Mouse (Mus musculus): ENCODE measurements around the gene Tlx2. TPM values are rescaled to one million over a fixed set of nuclear protein-coding genes. Genes with fewer than 3 reads are reported as not detected.
A peak's percentile ranks its signal among the peaks of the same experiment; 100 is the strongest.

Tlx2 gene
- polyA plus RNA-seq, 1 experiment from 2014 or later: not detected

- Histone ChIP-seq H3K4me2 (peak overlapping the region; percentile 31), H3K36me3 (replicated peaks) (no peaks in the 10 kb centered on the region), H3K27ac (no peak overlapping the region), H3K4me3 (replicated peaks) (peak overlapping the region; percentile 31), H3K9me3 (no peaks in the 10 kb centered on the region), H3K9ac (no peak overlapping the region), H3K27me3 (peaks cover 100% of the 10 kb centered on the region), H3K4me1 (peaks cover 26% of the 10 kb centered on the region)
- under 1% methylated on average over 77 of the region's 81 CpGs for WGBS
- no peak for ATAC-seq (ENCODE audit: low FRiP score)
Observed at GRCm38 (mm10) chr6:83068706-83069487, 1.2 kb downstream of the Tlx2 start.

- no peak for ATAC-seq (ENCODE audit: low FRiP score)
- no peaks in the 10 kb centered on the region for H3K9me3 ChIP-seq
- no peak overlapping the region for H3K27ac ChIP-seq
- 0 out of 2 replicates have a peak overlapping the region, but pooled peaks have one; percentile 19 for H3K4me3 ChIP-seq (replicated peaks)
- H3K9ac ChIP-seq: no peak overlapping the region
- H3K36me3 ChIP-seq (replicated peaks): no peaks in the 10 kb centered on the region
- no peak overlapping the region for H3K4me2 ChIP-seq
- peaks cover 26% of the 10 kb centered on the region for H3K4me1 ChIP-seq
- WGBS: 2% methylated on average over 8 of the region's 8 CpGs
- peaks cover 100% of the 10 kb centered on the region for H3K27me3 ChIP-seq
Observed at GRCm38 (mm10) chr6:83068221-83068620, 1.9 kb downstream of the Tlx2 start.

- no peak overlapping the region for H3K9ac ChIP-seq
- WGBS: 19% methylated on average over 6 of the region's 6 CpGs
- H3K4me2 ChIP-seq: no peak overlapping the region
- no peaks in the 10 kb centered on the region for H3K9me3 ChIP-seq
- no peak overlapping the region for H3K27ac ChIP-seq
- H3K36me3 ChIP-seq (replicated peaks): no peaks in the 10 kb centered on the region
- peaks cover 100% of the 10 kb centered on the region for H3K27me3 ChIP-seq
- H3K4me1 ChIP-seq: peaks cover 24% of the 10 kb centered on the region
- no peak overlapping the region for H3K4me3 ChIP-seq (replicated peaks)
- no peak for ATAC-seq (ENCODE audit: low FRiP score)
Observed at GRCm38 (mm10) chr6:83066441-83066840, 3.7 kb downstream of the Tlx2 start.

- ATAC-seq (ENCODE audit: low FRiP score): no peak
- Histone ChIP-seq H3K9me3 (no peaks in the 10 kb centered on the region), H3K9ac (no peak overlapping the region), H3K27me3 (peaks cover 100% of the 10 kb centered on the region), H3K4me2 (no peak overlapping the region), H3K27ac (no peak overlapping the region), H3K4me1 (peaks cover 20% of the 10 kb centered on the region), H3K4me3 (replicated peaks) (no peak overlapping the region), H3K36me3 (replicated peaks) (no peaks in the 10 kb centered on the region)
- 34% methylated on average over 8 of the region's 8 CpGs for WGBS
Observed at GRCm38 (mm10) chr6:83065995-83066394, 4.1 kb downstream of the Tlx2 start.

- no peak overlapping the region for H3K4me3 ChIP-seq (replicated peaks)
- no peaks in the 10 kb centered on the region for H3K9me3 ChIP-seq
- peaks cover 38% of the 10 kb centered on the region for H3K27me3 ChIP-seq
- 80% methylated on average over 2 of the region's 2 CpGs for WGBS
- no peak overlapping the region for H3K9ac ChIP-seq
- H3K27ac ChIP-seq: no peak overlapping the region
- no peak overlapping the region for H3K4me2 ChIP-seq
- no peak for ATAC-seq (ENCODE audit: low FRiP score)
- peaks cover 20% of the 10 kb centered on the region for H3K36me3 ChIP-seq (replicated peaks)
- H3K4me1 ChIP-seq: peaks cover 14% of the 10 kb centered on the region
Observed at GRCm38 (mm10) chr6:83058725-83059124, 11.4 kb downstream of the Tlx2 start.

GRCm38 (mm10) chr6:83057790-83058189 lies 12.3 kb downstream of the Tlx2 start, which contains the start of gene Dqx1:
TSS of gene Dqx1 (plus strand) at chr6:83057844.
- H3K9ac ChIP-seq: no peak within 1 kb of the TSS
- peaks cover 20% of the 10 kb centered on the region for H3K36me3 ChIP-seq (replicated peaks)
- 52% methylated on average over 3 of the region's 3 CpGs for WGBS
- no peak within 1 kb of the TSS for H3K4me3 ChIP-seq (replicated peaks)
- H3K4me1 ChIP-seq: peaks cover 22% of the 10 kb centered on the region
- no peak within 1 kb of the TSS for H3K4me2 ChIP-seq
- no peak within 1 kb of the TSS for H3K27ac ChIP-seq
- peaks cover 29% of the 10 kb centered on the region for H3K27me3 ChIP-seq
- no peaks in the 10 kb centered on the region for H3K9me3 ChIP-seq
- ATAC-seq (ENCODE audit: low FRiP score): no peak

- H3K9me3 ChIP-seq: no peaks in the 10 kb centered on the region
- peaks cover under 1% of the 10 kb centered on the region; the same call in 1 of the 2 replicates for H3K27me3 ChIP-seq
- H3K4me3 ChIP-seq (replicated peaks): peak within 1 kb of the TSS; percentile 97
- under 1% methylated on average over 50 of the region's 50 CpGs for WGBS
- peaks cover 27% of the 10 kb centered on the region for H3K4me1 ChIP-seq
- peak within 1 kb of the TSS; percentile 91 for H3K4me2 ChIP-seq
- H3K27ac ChIP-seq: peak within 1 kb of the TSS; percentile 83
- ATAC-seq (ENCODE audit: low FRiP score): peak; percentile 41
- H3K36me3 ChIP-seq (replicated peaks): peaks cover 35% of the 10 kb centered on the region
- H3K9ac ChIP-seq: peak within 1 kb of the TSS; percentile 93
Observed at GRCm38 (mm10) chr6:83054871-83055431, 15.1 kb downstream of the Tlx2 start, which contains the start of gene Htra2. TSS of gene Htra2 (minus strand) at chr6:83055273.

GRCm38 (mm10) chr6:83054074-83054851 lies 15.8 kb downstream of the Tlx2 start, which contains the start of gene Aup1:
TSS of gene Aup1 (plus strand) at chr6:83054521.
- no peaks in the 10 kb centered on the region for H3K27me3 ChIP-seq
- ATAC-seq (ENCODE audit: low FRiP score): peak; percentile 96
- H3K4me3 ChIP-seq (replicated peaks): peak within 1 kb of the TSS; percentile 97
- under 1% methylated on average over 60 of the region's 64 CpGs for WGBS
- H3K36me3 ChIP-seq (replicated peaks): peaks cover 35% of the 10 kb centered on the region
- peaks cover 27% of the 10 kb centered on the region for H3K4me1 ChIP-seq
- H3K9ac ChIP-seq: peak within 1 kb of the TSS; percentile 93
- H3K4me2 ChIP-seq: peak within 1 kb of the TSS; percentile 91
- no peaks in the 10 kb centered on the region for H3K9me3 ChIP-seq
- peak within 1 kb of the TSS; percentile 83 for H3K27ac ChIP-seq

GRCm38 (mm10) chr6:83053136-83053960 lies 16.7 kb downstream of the Tlx2 start:
- H3K4me3 ChIP-seq (replicated peaks): peak overlapping the region; percentile 97
- no peaks in the 10 kb centered on the region for H3K27me3 ChIP-seq
- H3K9ac ChIP-seq: peak overlapping the region; percentile 93
- no peaks in the 10 kb centered on the region for H3K9me3 ChIP-seq
- 3% methylated on average over 26 of the region's 26 CpGs for WGBS
- ATAC-seq (ENCODE audit: low FRiP score): peak; percentile 1; the same call in 1 of the 2 replicates
- peaks cover 35% of the 10 kb centered on the region for H3K36me3 ChIP-seq (replicated peaks)
- H3K4me2 ChIP-seq: peak overlapping the region; percentile 91
- H3K27ac ChIP-seq: peak overlapping the region; percentile 83; the same call in 1 of the 2 replicates
- peaks cover 27% of the 10 kb centered on the region for H3K4me1 ChIP-seq

- Histone ChIP-seq H3K4me1 (peaks cover 13% of the 10 kb centered on the region), H3K36me3 (replicated peaks) (peaks cover 15% of the 10 kb centered on the region), H3K9me3 (no peaks in the 10 kb centered on the region), H3K9ac (no peak overlapping the region), H3K27ac (no peak overlapping the region), H3K27me3 (no peaks in the 10 kb centered on the region), H3K4me3 (replicated peaks) (no peak overlapping the region), H3K4me2 (no peak overlapping the region)
- 80% methylated on average over 10 of the region's 10 CpGs for WGBS
- no peak for ATAC-seq (ENCODE audit: low FRiP score)
Observed at GRCm38 (mm10) chr6:83049367-83049766, 20.7 kb downstream of the Tlx2 start.

- H3K4me2 ChIP-seq: no peak overlapping the region
- no peaks in the 10 kb centered on the region for H3K36me3 ChIP-seq (replicated peaks)
- ATAC-seq (ENCODE audit: low FRiP score): no peak
- WGBS: 76% methylated on average over 9 of the region's 9 CpGs
- H3K4me3 ChIP-seq (replicated peaks): no peak overlapping the region
- no peak overlapping the region for H3K27ac ChIP-seq
- no peak overlapping the region for H3K9ac ChIP-seq
- H3K4me1 ChIP-seq: no peaks in the 10 kb centered on the region
- H3K27me3 ChIP-seq: no peaks in the 10 kb centered on the region
- H3K9me3 ChIP-seq: no peaks in the 10 kb centered on the region
Observed at GRCm38 (mm10) chr6:83044742-83045141, 25.4 kb downstream of the Tlx2 start.
